Mouse (Mus musculus): Measurements from ENCODE around the gene Fdps. TPM values are rescaled to one million over a fixed set of nuclear protein-coding genes. Genes with fewer than 3 reads are reported as not detected.

Fdps gene
- total RNA-seq (2021), result 10 to 100 TPM; 27.2 to 27.8 TPM
- long read RNA-seq, experiment 1, transcript Fdps-201 (10 exons, 1,237 nt), result major isoform, 23 of 26 reads
- long read RNA-seq, experiment 1, partial matches to known transcripts, result 0 of 26 reads
- long read RNA-seq, experiment 1, other reads (novel, unspliced or antisense), result 0 of 26 reads
- long read RNA-seq, experiment 2, transcript Fdps-203 (11 exons, 1,382 nt), result minor isoform, 8 of 30 reads
- long read RNA-seq, experiment 2, transcript Fdps-201 (10 exons, 1,237 nt), result major isoform, 17 of 30 reads
- long read RNA-seq, experiment 2, partial matches to known transcripts, result 4 of 30 reads
- long read RNA-seq, experiment 2, other reads (novel, unspliced or antisense), result 1 of 30 reads

DNA sequence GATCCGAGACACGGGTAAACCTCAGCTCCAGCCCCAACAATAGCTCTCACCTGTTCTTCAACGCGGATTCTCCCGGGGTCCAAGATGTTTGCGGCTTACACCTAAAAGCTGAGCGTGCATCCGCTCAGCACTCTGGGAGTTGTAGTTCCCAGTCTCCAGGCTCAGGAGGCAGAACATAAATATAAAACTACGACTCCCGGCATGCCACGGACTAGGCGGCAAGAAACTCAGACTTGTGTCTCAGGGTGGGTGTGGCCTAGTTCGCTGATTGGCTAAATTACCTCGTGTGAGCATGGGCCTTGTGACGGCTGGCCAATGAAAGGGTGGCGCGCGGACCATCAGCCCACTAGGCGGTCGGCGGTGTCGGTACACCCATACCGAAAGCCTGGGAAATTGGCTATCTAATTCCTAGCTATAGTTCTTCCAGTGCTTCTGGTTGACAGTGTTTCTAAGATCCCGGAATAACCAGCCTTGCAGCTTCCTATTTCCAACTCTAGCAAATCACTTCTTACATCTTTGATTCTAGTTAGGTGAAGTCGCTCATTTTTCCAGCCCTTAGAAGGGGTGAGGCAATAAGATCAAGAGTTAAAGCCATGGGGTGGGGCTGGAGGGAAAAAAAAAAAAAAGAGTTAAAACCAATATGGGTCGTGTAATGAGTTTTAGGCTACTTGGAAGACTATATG is at the start of gene Fdps:
Gene Fdps, minus strand, starts transcription at position 148 of the 683 bp plus-strand sequence.
- DNase-seq (ENCODE audit: low spot score), result peak; percentile 98

DNA sequence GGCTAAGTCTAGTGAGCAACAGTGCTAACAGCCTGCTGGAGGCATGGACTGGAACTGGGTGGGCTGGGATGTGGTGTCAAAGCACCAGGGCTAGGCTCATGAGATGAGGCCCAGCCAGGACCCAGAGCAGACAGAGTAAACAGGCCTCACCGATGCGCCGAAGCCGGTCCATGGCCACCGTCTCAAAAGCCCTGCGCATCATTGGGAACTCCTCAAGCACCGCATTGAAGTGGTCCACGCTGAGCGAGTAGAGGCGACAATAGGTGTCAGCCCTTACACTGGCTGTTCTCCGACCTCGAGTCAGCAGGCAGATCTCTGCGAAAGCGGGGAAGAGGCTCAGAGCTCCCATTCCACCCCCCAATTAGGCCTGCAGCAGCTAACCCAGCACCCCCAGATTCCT is 46.8 kb upstream of the Fdps start:
- no peak for DNase-seq (ENCODE audit: low spot score)

DNA sequence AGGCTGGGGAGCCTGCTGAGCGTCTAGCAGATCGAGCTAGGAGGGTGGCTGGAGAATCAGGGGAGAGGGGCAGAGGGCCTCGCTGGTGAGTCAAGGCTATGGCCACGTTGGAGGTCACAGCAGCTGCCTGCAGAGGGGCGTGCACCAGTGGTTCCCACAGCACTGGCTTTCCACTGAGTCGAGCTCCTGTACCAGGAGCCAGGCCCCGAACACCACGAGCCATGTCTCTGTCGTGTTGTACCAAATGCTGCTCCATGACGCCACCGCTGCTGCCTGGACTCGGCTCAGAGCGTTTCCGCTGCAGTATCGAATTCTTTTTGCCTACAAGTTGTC is 46.2 kb upstream of the Fdps start:
- no peak for DNase-seq (ENCODE audit: low spot score)

DNA sequence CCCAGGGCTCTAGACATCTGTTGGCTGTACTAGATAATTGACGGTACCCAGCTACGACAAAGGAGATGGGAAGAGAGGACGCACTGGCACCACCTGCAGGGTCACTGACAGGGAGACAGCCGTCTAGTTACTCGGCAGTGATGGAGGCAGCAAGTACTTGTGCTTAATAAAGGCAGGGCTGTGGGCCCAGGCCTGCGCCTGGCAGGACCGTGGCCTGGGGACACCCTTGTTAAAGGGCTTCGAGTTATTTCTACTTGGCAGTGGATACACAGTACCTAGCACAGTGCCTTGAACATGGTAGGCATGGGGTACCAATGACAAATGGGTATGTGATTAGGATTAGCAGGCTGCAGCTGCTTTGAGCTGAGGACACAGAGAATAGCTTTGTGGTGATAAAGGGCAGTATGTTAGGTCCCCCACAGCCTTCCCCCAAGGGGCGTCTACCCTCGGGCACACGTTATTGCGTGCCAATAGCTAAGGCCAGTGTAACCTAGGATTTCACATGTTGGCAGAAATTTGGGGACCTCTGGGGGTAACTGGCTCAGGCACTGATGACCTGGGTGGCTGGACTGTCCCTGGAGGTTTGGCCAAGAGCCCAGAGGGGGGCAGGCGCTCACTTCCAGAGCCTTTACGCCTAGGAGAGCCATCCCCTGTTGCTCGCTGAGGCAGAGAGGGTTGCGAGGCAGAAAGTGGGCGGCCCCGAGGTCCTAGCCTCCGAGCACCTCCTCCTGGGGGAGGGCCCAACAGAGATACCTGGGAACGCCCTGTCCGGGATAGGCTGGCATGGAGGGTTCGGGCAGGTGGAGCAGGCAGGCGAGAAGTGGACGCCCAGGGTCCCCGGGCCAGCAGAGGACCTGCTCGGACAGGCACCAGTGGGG is 45.6 kb upstream of the Fdps start:
- no peak for DNase-seq (ENCODE audit: low spot score)

DNA sequence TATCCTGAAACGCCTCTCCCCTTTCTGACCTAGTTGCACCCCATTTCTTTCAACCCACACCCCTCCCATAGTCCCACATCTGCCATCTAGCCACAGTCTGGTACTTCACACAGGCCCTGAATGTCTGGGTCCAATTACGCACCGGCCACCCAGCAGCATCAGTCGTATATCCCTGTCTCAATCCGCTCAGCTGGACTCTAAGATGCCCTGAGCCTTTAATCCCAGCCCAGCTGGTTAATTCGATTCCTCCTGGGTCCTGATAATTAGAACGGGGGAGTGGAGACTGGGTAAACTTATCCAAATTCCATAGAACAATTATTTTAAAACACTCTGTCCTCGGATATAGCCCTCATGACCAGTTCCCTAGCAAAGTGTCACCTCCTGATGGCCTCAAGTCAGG is 43.8 kb upstream of the Fdps start:
- DNase-seq (ENCODE audit: low spot score), result no peak

GRCm38 (mm10) chr3:89144821-89145220 is 43.1 kb upstream of the Fdps start:
- DNase-seq (ENCODE audit: low spot score), result no peak

DNA sequence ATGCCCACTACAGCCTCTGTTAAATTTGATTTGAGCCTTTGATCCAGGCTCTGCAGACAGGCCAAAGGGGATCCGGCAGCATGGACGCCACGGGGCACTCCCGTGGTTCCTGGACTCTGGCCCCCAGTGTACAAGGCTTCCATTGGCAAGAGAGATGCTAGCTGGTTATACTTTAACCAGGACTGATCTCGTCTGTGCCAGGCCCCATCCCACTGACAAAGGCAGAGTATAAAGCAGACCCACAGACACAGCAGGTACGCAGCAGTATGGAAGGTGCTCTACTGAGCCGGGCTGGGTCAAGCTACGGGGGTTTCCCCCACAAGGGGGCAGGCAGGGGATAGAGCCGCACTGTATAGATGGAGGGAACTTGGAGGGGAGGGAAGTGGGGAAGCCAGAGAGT is 34.6 kb upstream of the Fdps start:
- DNase-seq (ENCODE audit: low spot score), result no peak

DNA sequence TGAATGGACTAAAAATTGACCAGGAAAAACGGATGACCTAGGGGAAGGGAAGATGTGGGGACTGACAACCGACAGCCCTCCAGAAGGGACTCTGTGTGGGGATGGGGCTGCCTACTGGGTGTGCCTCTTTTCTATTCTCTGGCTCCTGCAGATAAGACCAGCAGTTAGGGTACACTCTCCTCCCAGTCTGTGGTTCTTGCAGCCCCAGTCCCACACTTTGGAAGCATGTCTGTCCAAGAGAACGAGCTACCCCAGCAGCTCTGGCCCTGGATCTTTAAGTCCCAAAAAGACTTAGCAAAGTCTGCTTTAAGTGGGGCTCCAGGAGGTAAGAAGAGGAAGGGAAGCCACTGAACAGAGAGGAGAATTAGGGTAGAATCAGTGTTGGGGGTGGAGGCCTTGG is 34.2 kb upstream of the Fdps start, which contains the start of gene Pklr:
Gene Pklr, plus strand, starts transcription at position 185 of the 400 bp plus-strand sequence.
- DNase-seq (ENCODE audit: low spot score), result no peak

DNA sequence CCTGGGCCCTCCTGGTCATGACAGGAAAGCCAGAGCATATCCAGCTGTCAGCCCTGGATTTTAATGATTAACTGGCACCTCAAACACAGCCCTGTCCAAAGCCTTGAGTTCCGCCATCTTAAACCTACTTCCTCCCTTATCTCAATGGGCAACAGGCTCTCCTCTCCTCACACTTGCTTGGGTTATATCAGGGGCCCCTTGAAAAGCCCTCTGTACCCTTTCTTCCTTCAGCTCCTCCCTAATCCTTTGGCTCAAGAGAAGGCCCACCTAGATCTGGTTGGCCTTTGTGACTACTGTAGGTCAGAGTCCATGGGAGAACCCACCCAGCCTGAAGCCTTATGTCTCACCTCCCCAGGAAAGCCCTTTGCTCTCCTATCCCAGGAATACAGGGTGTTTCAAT is 32.0 kb upstream of the Fdps start:
- DNase-seq (ENCODE audit: low spot score), result no peak

GRCm38 (mm10) chr3:89133063-89133450 is 31.3 kb upstream of the Fdps start:
- no peak for DNase-seq (ENCODE audit: low spot score)

DNA sequence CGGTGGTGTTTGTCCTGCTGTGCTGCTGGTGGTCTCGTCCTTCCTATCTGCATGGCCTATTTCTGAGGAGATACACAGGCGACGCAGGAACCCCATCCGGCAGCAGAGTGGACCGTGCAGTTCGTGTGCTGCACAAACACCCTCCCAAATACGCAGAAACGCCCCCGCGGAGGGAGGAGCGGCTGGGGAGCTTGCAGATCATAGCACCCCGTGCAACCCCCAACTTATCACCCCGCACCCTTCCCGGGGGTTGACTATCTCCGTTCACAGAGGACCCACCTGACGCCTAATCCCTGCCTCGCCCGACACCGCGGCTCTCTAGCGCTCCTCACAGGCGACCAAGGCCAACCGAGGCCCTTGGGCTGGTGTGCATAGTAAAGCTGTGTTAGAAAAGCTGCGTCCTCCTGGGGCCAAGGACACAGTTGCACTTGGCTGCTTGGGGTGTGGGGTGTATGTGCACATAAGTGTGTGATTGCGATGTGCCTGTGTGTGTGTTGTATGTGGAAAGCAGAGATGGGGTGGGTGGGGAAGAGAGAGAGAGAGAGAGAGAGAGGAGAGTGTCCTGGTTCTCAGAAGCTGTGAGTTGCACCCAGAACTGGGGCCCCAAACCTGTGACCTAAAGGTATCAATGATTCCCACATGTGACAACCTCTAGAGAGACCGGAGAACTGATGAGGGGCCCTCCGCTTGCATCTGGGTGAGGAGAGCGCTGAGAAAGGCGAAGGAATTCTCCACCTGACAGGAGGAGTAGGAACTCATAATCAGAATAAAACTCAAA is 30.7 kb upstream of the Fdps start:
- DNase-seq (ENCODE audit: low spot score), result no peak

DNA sequence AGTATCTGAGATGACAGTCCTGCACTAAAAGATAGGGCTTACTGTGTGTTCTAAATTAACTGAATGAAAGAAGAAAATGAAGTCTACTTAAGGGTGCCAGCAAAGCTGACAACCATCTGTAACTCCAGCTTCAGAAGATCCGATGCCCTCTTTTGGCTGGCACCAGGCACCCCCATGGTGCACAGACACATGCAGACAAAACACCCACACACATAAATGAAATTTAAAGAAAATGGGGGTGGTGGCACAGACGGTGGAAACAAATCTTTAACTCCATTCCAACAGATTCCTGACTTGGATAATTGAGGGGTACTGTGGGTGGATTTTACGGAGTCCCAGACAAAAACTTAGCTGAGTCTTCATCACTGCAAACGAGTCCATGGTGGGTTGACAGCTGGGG is 30.1 kb upstream of the Fdps start:
- no peak for DNase-seq (ENCODE audit: low spot score)

DNA sequence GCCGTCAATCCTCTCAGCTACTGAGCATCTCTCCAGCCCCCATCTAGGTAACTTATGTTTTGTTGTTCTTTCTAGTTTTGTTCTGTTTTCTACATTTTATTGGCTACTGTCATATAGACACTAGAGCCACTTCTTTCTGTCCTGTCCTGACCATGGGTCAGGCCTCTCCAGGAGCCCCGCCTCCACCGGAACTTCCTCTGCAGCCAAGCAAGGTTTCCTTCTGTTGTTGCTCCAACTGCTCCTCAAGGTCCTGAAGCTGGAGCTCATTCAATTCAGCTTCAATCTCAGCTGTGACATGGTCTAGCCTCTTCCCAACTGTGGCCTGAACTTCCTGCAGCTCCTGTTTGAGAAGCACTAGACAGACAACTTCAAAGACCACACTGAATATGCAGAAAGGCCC is 28.1 kb upstream of the Fdps start:
- no peak for DNase-seq (ENCODE audit: low spot score)

DNA sequence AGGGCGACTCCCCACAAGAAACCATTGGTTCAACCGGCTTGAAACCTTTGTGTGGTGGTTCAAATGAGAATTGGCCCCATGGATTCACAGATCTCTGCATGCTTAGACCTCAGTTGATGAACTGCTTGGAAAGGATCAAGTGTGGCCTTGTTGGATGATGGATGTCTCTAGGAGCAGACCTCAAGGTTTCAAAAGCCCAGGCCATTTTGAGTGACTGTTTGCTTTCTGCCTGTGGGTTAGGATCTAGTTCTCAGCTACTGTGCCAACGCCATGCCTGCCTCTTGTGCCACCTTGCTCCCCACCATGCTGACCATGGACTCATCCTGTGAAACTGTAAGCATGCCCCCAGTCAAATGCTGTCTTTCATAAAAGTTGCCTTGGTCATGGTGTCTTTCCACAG is 24.2 kb upstream of the Fdps start:
- DNase-seq (ENCODE audit: low spot score), result no peak

DNA sequence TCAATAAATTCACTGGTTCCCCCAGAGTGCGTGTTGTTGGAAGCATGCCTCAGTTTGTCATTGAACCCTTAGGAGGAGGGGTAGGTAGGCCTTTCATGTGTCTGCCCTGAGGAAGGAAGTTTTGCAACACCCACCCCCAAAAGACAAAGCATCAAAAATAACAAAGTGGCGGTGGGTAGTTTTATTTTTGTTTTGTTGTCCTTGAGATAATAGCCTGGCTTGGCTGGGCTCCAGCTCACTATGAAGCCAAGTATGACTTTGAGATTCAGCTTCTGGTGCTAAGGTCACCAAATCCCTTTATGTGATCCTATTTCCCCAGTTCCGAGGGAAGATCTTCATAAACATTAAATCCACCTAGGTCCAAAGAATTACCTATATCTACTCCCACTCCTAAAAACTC is 22.5 kb upstream of the Fdps start:
- DNase-seq (ENCODE audit: low spot score), result no peak

GRCm38 (mm10) chr3:89123313-89123712 is 21.6 kb upstream of the Fdps start:
- DNase-seq (ENCODE audit: low spot score), result peak; percentile 49

DNA sequence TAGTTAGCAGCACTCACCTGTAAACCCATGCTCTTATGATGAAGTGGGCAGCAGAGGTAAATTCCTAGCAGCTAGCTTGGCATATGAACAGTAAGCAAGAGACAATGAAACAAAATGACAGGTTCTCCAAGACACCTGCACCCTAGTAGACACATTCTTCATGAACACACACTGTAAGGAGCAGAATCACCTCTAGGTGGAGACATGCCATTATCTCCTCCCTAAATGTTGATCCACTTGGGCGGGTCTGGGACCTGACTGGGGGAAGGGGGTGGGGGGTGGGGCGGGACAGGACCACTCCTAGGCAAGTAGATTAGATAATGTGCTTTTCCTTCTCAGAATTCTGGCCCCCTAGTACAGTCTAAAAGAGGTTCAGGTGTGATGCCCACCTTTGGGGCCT is 13.8 kb upstream of the Fdps start:
- DNase-seq (ENCODE audit: low spot score), result no peak

DNA sequence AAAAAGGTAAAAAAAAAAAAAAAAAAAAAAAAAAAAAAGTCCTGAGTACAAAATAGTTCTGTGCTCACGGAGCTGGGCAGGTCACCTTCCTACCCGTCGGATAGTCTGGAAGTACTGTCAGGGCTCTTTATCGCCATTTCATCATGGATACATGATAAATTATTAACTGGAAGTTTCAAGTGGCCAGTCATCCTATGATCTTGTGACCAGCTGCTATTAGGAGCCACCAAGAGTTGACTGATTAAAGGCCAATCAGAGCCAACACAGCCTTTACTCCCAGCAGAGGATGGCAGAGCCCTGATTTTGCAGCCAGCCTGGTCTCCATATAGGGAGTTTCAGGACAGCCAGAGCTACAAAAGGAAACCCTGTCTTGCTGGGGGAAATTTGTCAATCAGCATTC is 11.3 kb upstream of the Fdps start:
- DNase-seq (ENCODE audit: low spot score), result no peak

DNA sequence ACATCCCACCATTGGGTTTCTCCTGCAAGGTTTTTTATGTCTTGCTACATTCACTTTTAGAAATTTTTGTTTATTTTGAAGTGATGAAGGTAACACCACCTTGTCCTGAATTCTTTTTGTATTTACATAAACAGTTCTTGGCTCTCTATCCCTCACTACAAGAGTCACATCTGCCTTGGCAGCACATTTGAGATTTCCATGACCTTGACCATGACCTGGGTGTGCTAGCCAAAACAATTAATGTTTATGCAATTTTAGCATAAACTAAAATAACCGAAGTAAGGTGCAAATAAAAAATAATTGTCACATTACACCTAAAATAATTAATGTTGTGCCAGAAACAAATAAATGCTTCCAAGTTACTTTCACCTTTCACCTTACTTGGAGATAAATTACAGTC is 6.4 kb upstream of the Fdps start:
- DNase-seq (ENCODE audit: low spot score), result no peak

DNA sequence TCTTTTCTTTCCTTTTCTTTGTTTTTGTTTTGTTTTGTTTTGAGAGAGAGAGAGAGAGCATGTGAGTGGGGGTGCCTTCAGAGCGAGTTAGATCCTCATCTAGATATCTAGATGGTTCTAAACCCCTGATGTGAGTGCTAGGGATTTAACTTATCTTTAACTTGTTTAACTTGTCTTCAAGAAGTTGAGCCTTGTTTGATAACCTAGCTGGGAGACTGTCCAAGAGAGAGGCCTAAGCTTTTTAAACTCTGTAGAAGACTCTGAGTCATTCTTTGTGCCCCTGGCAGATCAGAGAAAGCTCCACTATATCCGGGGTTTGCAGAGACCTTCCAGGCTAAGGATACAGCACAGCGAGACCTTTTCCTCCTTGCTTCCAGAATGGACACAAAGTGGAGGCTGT is 5.8 kb upstream of the Fdps start:
- DNase-seq (ENCODE audit: low spot score), result no peak

DNA sequence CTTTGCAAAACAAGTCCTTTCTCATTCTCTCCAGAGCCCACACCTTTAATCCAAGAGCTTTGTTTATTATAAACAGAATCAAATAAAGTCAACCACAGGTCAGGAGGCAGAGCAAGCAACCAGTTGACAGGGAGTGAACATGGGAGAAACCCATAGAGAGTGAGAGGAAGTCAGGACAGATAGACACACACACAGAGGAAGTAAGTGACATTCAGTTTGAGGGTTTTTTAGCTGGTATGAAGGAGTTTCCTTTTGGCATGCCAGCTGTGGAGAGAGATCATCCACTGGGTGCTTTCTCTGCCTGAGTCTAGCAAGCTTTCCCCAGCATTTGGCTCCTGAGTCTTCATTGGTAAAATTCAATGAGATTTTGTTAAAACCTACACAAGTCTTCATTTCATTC is 5.1 kb upstream of the Fdps start:
- DNase-seq (ENCODE audit: low spot score), result no peak

DNA sequence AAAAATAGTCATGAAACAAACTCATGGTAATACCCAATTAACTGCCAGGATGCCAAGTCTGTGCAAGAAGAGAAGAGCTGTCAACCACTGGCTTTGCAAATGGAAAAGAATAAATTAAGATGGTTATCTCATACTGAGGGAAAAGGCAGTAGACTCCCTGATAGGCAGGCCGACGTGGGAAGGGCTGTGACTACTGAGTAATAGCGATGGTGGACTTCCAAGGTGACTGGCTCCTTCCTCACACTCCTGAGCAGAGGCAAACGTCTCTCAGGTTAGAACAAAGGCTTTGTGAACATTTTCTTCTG is 1.5 kb upstream of the Fdps start:
- no peak for DNase-seq (ENCODE audit: low spot score)

Measured in gastrocnemius, adult 18-20 months (tissue).